Mouse (Mus musculus) embryonic facial prominence, embryonic 11.5 days (tissue): ENCODE measurements around the gene Lcn10. TPM values are rescaled to one million over a fixed set of nuclear protein-coding genes. Genes with fewer than 3 reads are reported as not detected.
"Not testable (repeated sequence)": the region's sequence is repeated elsewhere in the genome, so short reads cannot be mapped to it uniquely, and the experiment has no call there.

Source experiments
- ATAC-seq: fragments of 200-750 bp; cut with Nextera tagmentation; replicated peaks from 2 replicates; pipeline ENCODE4 v1.8.0; 2017; ENCODE audit warnings: low read depth; ENCODE audit not compliant: insufficient number of reproducible peaks, low FRiP score, low TSS enrichment
- DNase-seq: peaks from one replicate; pipeline ENCODE4 v3.0.0-alpha.2; 2015; ENCODE audit warnings: low spot score
- H3K27ac ChIP-seq: fragments of 300-500 bp; sonication (generic); replicated peaks from 2 replicates; pipeline ENCODE4 v1.5.1; 2014; ENCODE audit warnings: mild to moderate bottlenecking, low read depth, low read length, control low read depth
- H3K27me3 ChIP-seq: fragments of 300-500 bp; sonication (generic); 2 replicates; pipeline ENCODE4 v1.6.1; 2014; ENCODE audit warnings: mild to moderate bottlenecking, low read length, moderate library complexity, mixed read lengths; ENCODE audit not compliant: control insufficient read depth, insufficient read depth
- H3K36me3 ChIP-seq: fragments of 300-500 bp; sonication (generic); replicated peaks from 2 replicates; pipeline ENCODE4 v1.6.1; 2014; ENCODE audit warnings: low read depth, mild to moderate bottlenecking, low read length, moderate library complexity, mixed read lengths; ENCODE audit not compliant: control insufficient read depth, insufficient read depth
- H3K4me1 ChIP-seq: fragments of 300-500 bp; sonication (generic); 2 replicates; pipeline ENCODE4 v1.6.1; 2014; ENCODE audit warnings: low read length, mixed read lengths; ENCODE audit not compliant: control insufficient read depth, insufficient read depth
- H3K4me2 ChIP-seq: fragments of 300-500 bp; sonication (generic); 2 replicates; pipeline ENCODE4 v1.6.1; 2014; ENCODE audit warnings: low read depth, mild to moderate bottlenecking, control low read depth, low read length, moderate library complexity
- H3K4me3 ChIP-seq: fragments of 300-500 bp; sonication (generic); 2 replicates; pipeline ENCODE4 v1.5.1; 2014; ENCODE audit warnings: low read depth, low read length, control low read depth
- H3K9ac ChIP-seq: fragments of 300-500 bp; sonication (generic); replicated peaks from 2 replicates; pipeline ENCODE4 v1.6.1; 2014; ENCODE audit warnings: mild to moderate bottlenecking, control low read depth, low read length
- H3K9me3 ChIP-seq: fragments of 300-500 bp; sonication (generic); replicated peaks from 2 replicates; pipeline ENCODE4 v1.6.1; 2016; ENCODE audit warnings: mild to moderate bottlenecking, low read length, inconsistent platforms, mixed read lengths; ENCODE audit not compliant: control insufficient read depth
- WGBS: fragments of 180-500 bp; shearing (Covaris S2); extraction: QIAGEN DNeasy Blood & Tissue Kit; methylation state at CpG from one replicate; pipeline ENCODE4 v1.1.7; 2014; 5-methylcytosine and 5-hydroxymethylcytosine counted together
- polyA plus RNA-seq: library from polyadenylated mRNA; unstranded; fragments of >200 nt; fragmentation: Nextera tagmentation; extraction: Ambion mirVana; gene quantifications from 2 replicates; pipeline ENCODE4 v1.2.1, GENCODE M21; 2014

Gene Lcn10
- polyA plus RNA-seq, 1 experiment from 2014 or later, result not detected

- Histone ChIP-seq H3K4me2 (no peak overlapping the region), H3K27ac (no peak overlapping the region), H3K4me1 (no peaks in the 10 kb centered on the region), H3K36me3 (no peaks in the 10 kb centered on the region), H3K4me3 (no peak overlapping the region), H3K9ac (no peak overlapping the region), H3K27me3 (no peaks in the 10 kb centered on the region), H3K9me3 (no peaks in the 10 kb centered on the region)
- ATAC-seq (no peak), DNase-seq (peak; percentile 56)
- WGBS, result 69% methylated on average over 2 of the region's 2 CpGs
These were observed 25.6 kb downstream of the Lcn10 start for GRCm38 (mm10) chr2:25708121-25708520.

- not testable (repeated sequence) for H3K27ac ChIP-seq, H3K4me1 ChIP-seq, H3K27me3 ChIP-seq, H3K36me3 ChIP-seq, H3K9ac ChIP-seq, ATAC-seq, H3K4me3 ChIP-seq, H3K4me2 ChIP-seq, H3K9me3 ChIP-seq, DNase-seq
- WGBS, result 97% methylated on average over 1 of the region's 1 CpGs
These were observed 26.5 kb downstream of the Lcn10 start for GRCm38 (mm10) chr2:25709056-25709455.

- H3K9ac ChIP-seq, H3K4me1 ChIP-seq, H3K9me3 ChIP-seq, ATAC-seq, H3K27ac ChIP-seq, H3K4me2 ChIP-seq, H3K4me3 ChIP-seq, DNase-seq, H3K27me3 ChIP-seq, H3K36me3 ChIP-seq: not testable (repeated sequence)
- 68% methylated on average over 2 of the region's 2 CpGs for WGBS
These were observed 27.3 kb downstream of the Lcn10 start for GRCm38 (mm10) chr2:25709791-25710190.

DNA sequence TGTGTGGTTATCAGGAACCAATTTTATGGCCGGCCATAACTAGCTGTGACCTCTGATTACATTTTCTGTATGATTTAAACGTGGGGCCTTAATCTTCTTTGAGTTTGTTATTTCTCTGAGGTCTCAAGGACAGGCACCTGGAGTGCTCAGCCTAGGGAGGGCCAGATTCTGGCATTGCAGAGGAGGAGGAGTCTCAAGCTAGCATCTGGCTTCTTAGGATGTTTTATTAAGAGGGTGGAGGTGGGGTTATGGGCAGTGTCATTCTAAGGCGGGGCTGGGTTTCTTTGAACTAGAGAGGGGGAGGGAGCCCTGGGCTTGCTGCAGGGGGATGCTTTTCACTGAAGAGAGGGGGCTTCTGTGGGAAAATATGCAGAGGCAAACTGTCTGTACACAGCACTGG, 29.1 kb downstream of the Lcn10 start:
- not testable (repeated sequence) for H3K9me3 ChIP-seq, H3K27ac ChIP-seq, ATAC-seq, H3K27me3 ChIP-seq, H3K4me1 ChIP-seq, H3K4me3 ChIP-seq, H3K36me3 ChIP-seq, H3K4me2 ChIP-seq, H3K9ac ChIP-seq
- peak; percentile 9 for DNase-seq
- 34% methylated on average over 3 of the region's 3 CpGs for WGBS

GRCm38 (mm10) chr2:25717222-25717621, 34.7 kb downstream of the Lcn10 start:
- Histone ChIP-seq H3K4me2 (no peak overlapping the region), H3K9me3 (no peaks in the 10 kb centered on the region), H3K4me3 (no peak overlapping the region), H3K27me3 (no peaks in the 10 kb centered on the region), H3K9ac (no peak overlapping the region), H3K4me1 (no peaks in the 10 kb centered on the region), H3K36me3 (no peaks in the 10 kb centered on the region), H3K27ac (no peak overlapping the region)
- ATAC-seq (no peak), DNase-seq (no peak)

DNA sequence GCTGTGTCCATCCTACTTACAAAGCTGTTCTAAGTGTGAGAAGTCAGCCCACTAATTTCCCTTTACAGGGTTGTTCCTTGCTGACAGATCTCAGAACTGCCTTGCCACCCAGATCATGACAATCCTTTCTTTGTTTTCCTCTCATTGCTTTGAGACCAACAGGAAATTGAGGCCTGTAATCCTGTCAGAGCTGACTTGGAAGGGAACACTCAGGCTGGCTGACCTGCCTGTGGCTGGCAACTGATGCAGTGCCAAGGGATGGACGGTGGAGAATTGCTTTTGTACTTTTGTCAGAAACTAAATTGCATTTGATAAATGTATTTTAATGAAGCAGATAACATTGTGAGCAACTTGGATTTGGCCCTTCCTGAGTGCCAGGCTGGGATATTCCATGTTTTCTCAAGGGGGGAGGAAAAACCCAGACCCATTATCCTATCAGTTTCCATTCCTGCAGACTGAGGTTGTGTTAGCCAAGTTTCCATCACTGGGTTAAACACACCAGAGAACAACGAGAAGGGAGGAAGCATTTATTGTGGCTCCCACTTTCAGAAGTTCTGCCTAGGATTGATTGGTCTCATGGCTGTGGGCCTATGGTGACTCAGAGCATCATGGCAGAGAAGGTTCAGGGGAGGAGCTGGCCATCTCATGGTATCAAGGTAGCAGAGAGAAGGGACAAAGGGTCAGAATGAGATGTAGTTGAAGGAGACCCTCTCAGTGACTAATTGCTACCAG, 50.8 kb downstream of the Lcn10 start:
- no peak overlapping the region for H3K9ac ChIP-seq
- H3K27me3 ChIP-seq, result no peaks in the 10 kb centered on the region
- H3K4me3 ChIP-seq, result no peak overlapping the region
- no peaks in the 10 kb centered on the region for H3K9me3 ChIP-seq
- H3K36me3 ChIP-seq, result no peaks in the 10 kb centered on the region
- no peak for ATAC-seq
- H3K4me2 ChIP-seq, result no peak overlapping the region
- no peaks in the 10 kb centered on the region for H3K4me1 ChIP-seq
- WGBS, result 46% methylated on average over 2 of the region's 2 CpGs
- no peak overlapping the region for H3K27ac ChIP-seq
- DNase-seq, result no peak

Other genes with a start within 250 kb of the Lcn10 start
- 0.71 TPM in 1 of 2 replicates, not detected in the other for gene Clic3, start 225.9 kb upstream of the Lcn10 start, polyA plus RNA-seq
- gene Paxx, start 221.6 kb upstream of the Lcn10 start, polyA plus RNA-seq, result 12.4 and 14.3 TPM in 2 replicates
- gene Ptgds, start 212.7 kb upstream of the Lcn10 start, polyA plus RNA-seq, result 0.26 and 0.28 TPM in 2 replicates
- gene Lcn12, start 188.8 kb upstream of the Lcn10 start, polyA plus RNA-seq, result not detected in 2 replicates
- gene Fbxw5, start 182.0 kb upstream of the Lcn10 start, polyA plus RNA-seq, result 51.1 and 56.4 TPM in 2 replicates
- 3.8 and 4.3 TPM in 2 replicates for gene C8g, start 181.0 kb upstream of the Lcn10 start, polyA plus RNA-seq
- 35.6 and 36.0 TPM in 2 replicates for gene Traf2, start 135.8 kb upstream of the Lcn10 start, polyA plus RNA-seq
- 336 and 375 TPM in 2 replicates for gene Edf1, start 124.9 kb upstream of the Lcn10 start, polyA plus RNA-seq
- 1.2 and 8.5 TPM in 2 replicates for gene Mamdc4, start 107.9 kb upstream of the Lcn10 start, polyA plus RNA-seq
- gene Phpt1, start 107.5 kb upstream of the Lcn10 start, polyA plus RNA-seq, result 145 and 157 TPM in 2 replicates
- gene Ajm1, start 101.0 kb upstream of the Lcn10 start, polyA plus RNA-seq, result 0.07 and 0.25 TPM in 2 replicates
- 44.3 and 46.0 TPM in 2 replicates for gene Rabl6, start 74.2 kb upstream of the Lcn10 start, polyA plus RNA-seq
- gene Ccdc183, start 65.0 kb upstream of the Lcn10 start, polyA plus RNA-seq, result 0.15 and 0.18 TPM in 2 replicates
- 17.5 and 18.7 TPM in 2 replicates for gene Tmem141, start 60.7 kb upstream of the Lcn10 start, polyA plus RNA-seq
- gene Fcna, start 54.7 kb upstream of the Lcn10 start, polyA plus RNA-seq, result 0.52 and 0.81 TPM in 2 replicates
- not detected in 2 replicates for gene Lcn8, start 29.6 kb upstream of the Lcn10 start, polyA plus RNA-seq
- not detected in 2 replicates for gene Lcn5, start 24.8 kb upstream of the Lcn10 start, polyA plus RNA-seq
- not detected in 2 replicates for gene Lcn6, start 5.9 kb upstream of the Lcn10 start, polyA plus RNA-seq
- not detected in 2 replicates for gene Obp2a, start 17.3 kb downstream of the Lcn10 start, polyA plus RNA-seq
- gene Bmyc, start 24.0 kb downstream of the Lcn10 start, polyA plus RNA-seq, result 66.2 and 72.5 TPM in 2 replicates
- gene Obp2b, start 54.3 kb downstream of the Lcn10 start, polyA plus RNA-seq, result not detected in 2 replicates
- not detected in 2 replicates for gene Lcn3, start 82.8 kb downstream of the Lcn10 start, polyA plus RNA-seq
- gene Lcn11, start 94.3 kb downstream of the Lcn10 start, polyA plus RNA-seq, result not detected in 2 replicates
- not detected in 2 replicates for gene Gm13539, start 99.5 kb downstream of the Lcn10 start, polyA plus RNA-seq
- gene Glt6d1, start 133.1 kb downstream of the Lcn10 start, polyA plus RNA-seq, result not detected in 2 replicates
- gene Lcn9, start 140.4 kb downstream of the Lcn10 start, polyA plus RNA-seq, result not detected in 2 replicates
- not detected in 2 replicates for gene Sohlh1, start 164.5 kb downstream of the Lcn10 start, polyA plus RNA-seq
- gene Kcnt1, start 181.0 kb downstream of the Lcn10 start, polyA plus RNA-seq, result 0.10 and 0.28 TPM in 2 replicates